Mouse (Mus musculus) small intestine, adult 2 months (tissue): Measurements from ENCODE around the gene Gale. TPM values are rescaled to one million over a fixed set of nuclear protein-coding genes. Genes with fewer than 3 reads are reported as not detected.
A peak's percentile ranks its signal among the peaks of the same experiment; 100 is the strongest.
"Not testable (repeated sequence)": the region's sequence is repeated elsewhere in the genome, so short reads cannot be mapped to it uniquely, and the experiment has no call there.

Experiments used
- H3K27ac ChIP-seq: fragments of 200-500 bp; 2 replicates; pipeline ENCODE4 v1.5.1; 2012; ENCODE audit warnings: low read depth, low read length, control low read depth, inconsistent platforms; ENCODE audit not compliant: insufficient read depth
- H3K27me3 ChIP-seq: fragments of 200-500 bp; 2 replicates; pipeline ENCODE4 v1.6.1; 2012; ENCODE audit warnings: mild to moderate bottlenecking, moderate library complexity, low read length, inconsistent platforms; ENCODE audit not compliant: control insufficient read depth, insufficient read depth
- H3K36me3 ChIP-seq: fragments of 200-500 bp; 2 replicates; pipeline ENCODE4 v1.6.1; 2012; ENCODE audit warnings: mild to moderate bottlenecking, low read length, control low read depth, inconsistent platforms; ENCODE audit not compliant: control insufficient read depth, insufficient read depth
- H3K4me1 ChIP-seq: fragments of 200-500 bp; 2 replicates; pipeline ENCODE4 v1.6.1; 2012; ENCODE audit warnings: low read length, inconsistent platforms, mixed read lengths; ENCODE audit not compliant: control insufficient read depth, insufficient read depth, insufficient read length
- H3K4me3 ChIP-seq: fragments of 200-500 bp; 2 replicates; pipeline ENCODE4 v1.5.1; 2012; ENCODE audit warnings: low read depth, mild to moderate bottlenecking, control low read depth, inconsistent platforms, low read length, moderate library complexity
- CTCF ChIP-seq: fragments of 200-500 bp; IDR thresholded peaks from 2 replicates; pipeline ENCODE4 v1.5.1; 2012; ENCODE audit warnings: low read depth, mild to moderate bottlenecking, control low read depth, inconsistent platforms, low read length, moderate library complexity, mixed read lengths; ENCODE audit not compliant: insufficient replicate concordance, insufficient read length; ENCODE audit errors: extremely low read depth
- POLR2A ChIP-seq: fragments of 200-500 bp; IDR thresholded peaks from 2 replicates; pipeline ENCODE4 v1.6.1; 2012; ENCODE audit warnings: low read depth, mild to moderate bottlenecking, control low read depth, inconsistent platforms, low read length, moderate library complexity
- WGBS: fragments of 180-500 bp; shearing (Covaris S2); methylation state at CpG from one replicate; pipeline ENCODE4 v1.1.7; 2018; 5-methylcytosine and 5-hydroxymethylcytosine counted together
- polyA plus RNA-seq: library from polyadenylated mRNA; depleted of rRNA; stranded (reverse); fragments of >200 nt; gene quantifications from 2 replicates; pipeline ENCODE4 v1.2.3, GENCODE M21; 2012

Gale gene
- polyA plus RNA-seq, 1 experiment, result 163 TPM

- no peak overlapping the region for H3K4me3 ChIP-seq
- 71% methylated on average over 5 of the region's 5 CpGs for WGBS
- TF ChIP-seq POLR2A, result no peak
- TF ChIP-seq CTCF, result peak; percentile 55; the same call in 1 of the 2 replicates
- H3K27me3 ChIP-seq, result no peaks in the 10 kb centered on the region
- no peak overlapping the region for H3K27ac ChIP-seq
- H3K36me3 ChIP-seq, result peaks cover 66% of the 10 kb centered on the region
- H3K4me1 ChIP-seq, result peaks cover 2% of the 10 kb centered on the region; the same call in 1 of the 2 replicates
These were observed 31.7 kb upstream of the Gale start for GRCm38 (mm10) chr4:135931832-135932231.

- no peak overlapping the region for H3K27ac ChIP-seq
- no peaks in the 10 kb centered on the region for H3K4me1 ChIP-seq
- H3K4me3 ChIP-seq, result no peak overlapping the region
- WGBS, result 80% methylated on average over 12 of the region's 12 CpGs
- peaks cover 82% of the 10 kb centered on the region for H3K36me3 ChIP-seq
- H3K27me3 ChIP-seq, result no peaks in the 10 kb centered on the region
- TF ChIP-seq POLR2A (no peak), CTCF (no peak)
These were observed 28.6 kb upstream of the Gale start for GRCm38 (mm10) chr4:135934708-135935500.

- WGBS, result 78% methylated on average over 5 of the region's 5 CpGs
- Histone ChIP-seq H3K4me3 (no peak overlapping the region), H3K27ac (no peak overlapping the region), H3K4me1 (no peaks in the 10 kb centered on the region), H3K36me3 (peaks cover 81% of the 10 kb centered on the region), H3K27me3 (no peaks in the 10 kb centered on the region)
- TF ChIP-seq POLR2A, result no peak
- TF ChIP-seq CTCF, result no peak
These were observed 28.0 kb upstream of the Gale start for GRCm38 (mm10) chr4:135935502-135935901.

GRCm38 (mm10) chr4:135938858-135939257, 24.7 kb upstream of the Gale start:
- Histone ChIP-seq H3K27me3 (no peaks in the 10 kb centered on the region), H3K4me3 (no peak overlapping the region), H3K36me3 (peaks cover 62% of the 10 kb centered on the region), H3K4me1 (peaks cover 2% of the 10 kb centered on the region; the same call in 1 of the 2 replicates), H3K27ac (no peak overlapping the region)
- WGBS, result 88% methylated on average over 7 of the region's 7 CpGs
- TF ChIP-seq POLR2A, result no peak
- no peak for TF ChIP-seq CTCF

GRCm38 (mm10) chr4:135941026-135941425, 22.5 kb upstream of the Gale start:
- peak; percentile 32; the same call in 1 of the 2 replicates for TF ChIP-seq CTCF
- H3K4me3 ChIP-seq, H3K4me1 ChIP-seq, H3K27me3 ChIP-seq, H3K27ac ChIP-seq: not testable (repeated sequence)
- H3K36me3 ChIP-seq, result peaks cover 42% of the 10 kb centered on the region
- WGBS, result 91% methylated on average over 8 of the region's 8 CpGs

- Histone ChIP-seq H3K36me3 (peaks cover 32% of the 10 kb centered on the region), H3K27ac (peak overlapping the region; percentile 23; the same call in 1 of the 2 replicates), H3K4me1 (peaks cover 6% of the 10 kb centered on the region; the same call in 1 of the 2 replicates), H3K4me3 (no peak overlapping the region), H3K27me3 (no peaks in the 10 kb centered on the region)
- TF ChIP-seq POLR2A, result no peak
- TF ChIP-seq CTCF, result no peak
- 63% methylated on average over 6 of the region's 6 CpGs for WGBS
These were observed 21.3 kb upstream of the Gale start for GRCm38 (mm10) chr4:135942193-135942592.

- Histone ChIP-seq H3K4me3 (no peak overlapping the region), H3K4me1 (peaks cover 11% of the 10 kb centered on the region; the same call in 1 of the 2 replicates), H3K27me3 (no peaks in the 10 kb centered on the region), H3K27ac (no peak overlapping the region), H3K36me3 (peaks cover 26% of the 10 kb centered on the region)
- WGBS, result 58% methylated on average over 4 of the region's 4 CpGs
- no peak for TF ChIP-seq POLR2A
- TF ChIP-seq CTCF, result no peak
These were observed 20.1 kb upstream of the Gale start for GRCm38 (mm10) chr4:135943389-135943788.

GRCm38 (mm10) chr4:135945706-135946105, 17.8 kb upstream of the Gale start:
- Histone ChIP-seq H3K27ac (peak overlapping the region; percentile 63), H3K4me3 (peak overlapping the region; percentile 73)

More at GRCm38 (mm10) chr4:135945706-135946105, 17.8 kb upstream of the Gale start:
- TF ChIP-seq CTCF, result no peak
- no peak for TF ChIP-seq POLR2A
- WGBS, result 62% methylated on average over 10 of the region's 10 CpGs
- Histone ChIP-seq H3K27me3 (no peaks in the 10 kb centered on the region), H3K4me1 (peaks cover 13% of the 10 kb centered on the region; the same call in 1 of the 2 replicates), H3K36me3 (peaks cover 7% of the 10 kb centered on the region)
